Mouse (Mus musculus) limb, embryonic 11.5 days (tissue): ENCODE results near the gene Prcp. TPM values are rescaled to one million over a fixed set of nuclear protein-coding genes. Genes with fewer than 3 reads are reported as not detected.

ENCODE experiments used
- ATAC-seq: fragments of 200-750 bp; cut with Nextera tagmentation; 2 replicates; pipeline ENCODE4 v1.8.0; 2017; ENCODE audit warnings: low read depth; ENCODE audit not compliant: insufficient number of reproducible peaks, low FRiP score, low TSS enrichment
- DNase-seq: peaks from one replicate; pipeline ENCODE4 v3.0.0-alpha.2; 2015; ENCODE audit warnings: low spot score
- H3K27ac ChIP-seq: fragments of 300-500 bp; sonication (generic); replicated peaks from 2 replicates; pipeline ENCODE4 v1.5.1; 2014; ENCODE audit warnings: low read depth, mild to moderate bottlenecking, low read length
- H3K27me3 ChIP-seq: fragments of 300-500 bp; sonication (generic); 2 replicates; pipeline ENCODE4 v1.6.1; 2014; ENCODE audit warnings: mild to moderate bottlenecking, low read length, mixed read lengths; ENCODE audit not compliant: control insufficient read depth, insufficient read depth
- H3K36me3 ChIP-seq: fragments of 300-500 bp; sonication (generic); 2 replicates; pipeline ENCODE4 v1.6.1; 2014; ENCODE audit warnings: mild to moderate bottlenecking, low read length, moderate library complexity, mixed read lengths; ENCODE audit not compliant: control insufficient read depth, insufficient read depth
- H3K4me1 ChIP-seq: fragments of 300-500 bp; sonication (generic); 2 replicates; pipeline ENCODE4 v1.6.1; 2014; ENCODE audit warnings: low read length, mixed read lengths; ENCODE audit not compliant: control insufficient read depth, insufficient read depth
- H3K4me2 ChIP-seq: fragments of 300-500 bp; sonication (generic); 2 replicates; pipeline ENCODE4 v1.6.1; 2014; ENCODE audit warnings: low read depth, mild to moderate bottlenecking, moderate library complexity; ENCODE audit not compliant: severe bottlenecking
- H3K4me3 ChIP-seq: fragments of 300-500 bp; sonication (generic); 2 replicates; pipeline ENCODE4 v1.5.1; 2014; ENCODE audit warnings: low read depth, low read length
- H3K9ac ChIP-seq: fragments of 300-500 bp; sonication (generic); 2 replicates; pipeline ENCODE4 v1.6.1; 2014; ENCODE audit warnings: mild to moderate bottlenecking, low read length
- H3K9me3 ChIP-seq: fragments of 300-500 bp; sonication (generic); 2 replicates; pipeline ENCODE4 v1.6.1; 2016; ENCODE audit warnings: low read length; ENCODE audit not compliant: control insufficient read depth
- whole genome bisulfite sequencing: fragments of 180-500 bp; shearing (Covaris S2); extraction: QIAGEN DNeasy Blood & Tissue Kit; methylation state at CpG from one replicate; pipeline ENCODE4 v1.1.7; 2014; 5-methylcytosine and 5-hydroxymethylcytosine counted together
- polyA plus RNA-seq: library from polyadenylated mRNA; unstranded; fragments of >200 nt; fragmentation: Nextera tagmentation; extraction: Ambion mirVana; gene quantifications from 2 replicates; pipeline ENCODE4 v1.2.1, GENCODE M21; 2014

Gene Prcp
- polyA plus RNA-seq, 1 experiment from 2014 or later: 23.5 TPM

- no peak overlapping the region for H3K4me3 ChIP-seq
- no peaks in the 10 kb centered on the region for H3K36me3 ChIP-seq
- no peak overlapping the region for H3K27ac ChIP-seq
- DNase-seq (peak; percentile 29), ATAC-seq (no peak)
- no peak overlapping the region for H3K4me2 ChIP-seq
- H3K9me3 ChIP-seq: no peaks in the 10 kb centered on the region
- WGBS: 25% methylated on average over 6 of the region's 6 CpGs
- no peak overlapping the region for H3K9ac ChIP-seq
- H3K27me3 ChIP-seq: no peaks in the 10 kb centered on the region
- 0 out of 2 replicates have a peak, but pooled peaks cover 7% of the 10 kb centered on the region for H3K4me1 ChIP-seq
Observed at GRCm38 (mm10) chr7:92937955-92938354, 63.7 kb downstream of the Prcp start.

DNA sequence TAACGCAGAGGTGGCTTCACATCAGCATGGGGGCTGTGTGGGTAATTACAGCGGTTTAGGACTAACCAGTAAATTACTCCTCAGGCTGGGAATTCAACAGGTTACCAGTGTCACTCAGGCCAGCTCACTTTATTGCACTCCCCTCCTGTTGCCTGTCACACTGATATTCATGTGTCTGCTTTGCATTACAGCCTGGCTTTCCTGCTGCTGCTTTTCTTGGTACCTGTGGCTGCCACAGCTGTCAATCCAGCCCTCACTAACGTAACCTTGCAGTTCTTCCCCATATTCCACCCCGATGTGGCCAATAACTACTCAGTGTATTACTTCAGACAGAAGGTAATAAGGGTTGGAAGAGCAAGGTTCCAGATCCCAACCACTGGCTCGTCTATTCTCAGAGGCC, 65.5 kb downstream of the Prcp start:
- ATAC-seq: peak; percentile 31
- 15% methylated on average over 5 of the region's 5 CpGs for WGBS

DNA sequence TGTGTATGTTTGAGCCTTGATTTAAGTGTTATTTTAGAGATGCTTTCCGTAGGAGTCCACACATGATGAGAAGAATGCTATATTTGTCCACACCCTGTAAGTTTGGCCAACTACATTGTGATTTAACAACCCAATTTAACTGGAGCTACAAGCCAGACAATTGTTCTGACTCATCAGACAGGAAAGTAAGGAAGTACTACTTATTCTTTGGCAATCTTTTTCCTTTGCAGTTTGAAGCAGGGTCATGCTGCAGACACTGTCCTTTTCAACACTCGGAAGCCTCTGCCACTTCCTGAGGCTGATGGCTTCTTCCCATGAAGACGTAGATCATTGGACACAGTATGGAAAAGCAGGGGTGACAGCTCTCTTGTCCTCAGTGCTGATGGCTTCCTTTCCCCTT, 76.5 kb downstream of the Prcp start:
- Histone ChIP-seq H3K27me3 (no peaks in the 10 kb centered on the region), H3K4me3 (no peak overlapping the region), H3K4me2 (no peak overlapping the region), H3K4me1 (0 out of 2 replicates have a peak, but pooled peaks cover 3% of the 10 kb centered on the region), H3K36me3 (no peaks in the 10 kb centered on the region), H3K9me3 (no peaks in the 10 kb centered on the region), H3K27ac (no peak overlapping the region), H3K9ac (no peak overlapping the region)
- ATAC-seq: no peak
- 91% methylated on average over 3 of the region's 3 CpGs for WGBS
- no peak for DNase-seq

More for the DNA sequence above, 65.5 kb downstream of the Prcp start:
- peak; percentile 41 for DNase-seq
- no peak overlapping the region for H3K4me3 ChIP-seq
- no peaks in the 10 kb centered on the region for H3K9me3 ChIP-seq
- H3K4me1 ChIP-seq: 0 out of 2 replicates have a peak, but pooled peaks cover 7% of the 10 kb centered on the region
- no peaks in the 10 kb centered on the region for H3K27me3 ChIP-seq
- H3K9ac ChIP-seq: no peak overlapping the region
- 0 out of 2 replicates have a peak overlapping the region, but pooled peaks have one; percentile 3 for H3K4me2 ChIP-seq
- H3K27ac ChIP-seq: no peak overlapping the region
- H3K36me3 ChIP-seq: no peaks in the 10 kb centered on the region

GRCm38 (mm10) chr7:92952210-92952609, 77.9 kb downstream of the Prcp start:
- 55% methylated on average over 2 of the region's 2 CpGs for whole genome bisulfite sequencing
- 0 out of 2 replicates have a peak, but pooled peaks cover 3% of the 10 kb centered on the region for H3K4me1 ChIP-seq

GRCm38 (mm10) chr7:92959758-92960157, 85.5 kb downstream of the Prcp start:
- ATAC-seq (no peak), DNase-seq (no peak)
- no peaks in the 10 kb centered on the region for H3K9me3 ChIP-seq
- H3K36me3 ChIP-seq: no peaks in the 10 kb centered on the region
- WGBS: 67% methylated on average over 3 of the region's 3 CpGs
- H3K27me3 ChIP-seq: no peaks in the 10 kb centered on the region
- H3K4me1 ChIP-seq: no peaks in the 10 kb centered on the region
- H3K9ac ChIP-seq: no peak overlapping the region
- no peak overlapping the region for H3K27ac ChIP-seq
- H3K4me2 ChIP-seq: no peak overlapping the region
- no peak overlapping the region for H3K4me3 ChIP-seq

More at GRCm38 (mm10) chr7:92952210-92952609, 77.9 kb downstream of the Prcp start:
- H3K9me3 ChIP-seq: no peaks in the 10 kb centered on the region
- no peaks in the 10 kb centered on the region for H3K27me3 ChIP-seq
- no peak overlapping the region for H3K4me2 ChIP-seq
- no peak overlapping the region for H3K9ac ChIP-seq
- ATAC-seq: no peak
- no peak for DNase-seq
- H3K4me3 ChIP-seq: no peak overlapping the region
- no peak overlapping the region for H3K27ac ChIP-seq
- no peaks in the 10 kb centered on the region for H3K36me3 ChIP-seq

- Histone ChIP-seq H3K9me3 (no peaks in the 10 kb centered on the region), H3K4me2 (no peak overlapping the region)
Observed at GRCm38 (mm10) chr7:92961876-92962275, 87.6 kb downstream of the Prcp start.

DNA sequence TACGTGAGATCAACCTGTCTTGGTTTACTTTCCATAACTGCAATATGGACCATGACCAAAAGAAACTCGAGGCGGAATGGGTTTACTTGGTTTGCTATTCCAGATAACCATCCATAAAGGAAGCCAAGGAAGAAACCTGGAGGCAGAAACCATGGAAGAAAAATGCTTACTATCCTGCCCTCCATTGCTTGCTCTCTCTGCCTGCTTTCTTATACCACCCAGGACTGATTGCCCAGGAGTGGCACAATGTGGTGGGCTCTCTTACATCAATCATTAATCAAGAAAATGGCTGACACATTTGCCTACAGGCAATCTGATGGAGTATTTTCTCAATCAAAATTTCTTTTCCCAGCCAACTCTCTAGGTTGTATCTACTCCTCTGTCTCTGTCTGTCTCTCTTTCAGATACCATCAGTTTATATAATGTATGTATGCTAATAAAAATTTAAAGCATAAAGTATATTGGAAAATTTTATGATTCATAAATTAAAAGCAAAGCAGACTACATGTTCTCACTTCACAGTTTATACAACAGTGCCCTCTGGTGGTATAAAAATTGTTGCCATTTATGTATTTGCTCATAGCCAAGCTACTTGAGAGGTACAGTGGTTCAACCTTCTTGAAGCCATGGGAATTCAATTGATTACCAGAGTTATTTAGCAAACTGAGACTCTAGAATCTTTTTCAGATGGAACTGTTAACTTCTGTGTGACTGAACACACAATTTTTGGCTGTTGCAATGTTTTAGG, 90.7 kb downstream of the Prcp start:
- H3K9me3 ChIP-seq: no peaks in the 10 kb centered on the region
- WGBS: 83% methylated on average over 3 of the region's 3 CpGs
- no peak overlapping the region for H3K27ac ChIP-seq
- DNase-seq (no peak), ATAC-seq (no peak)
- H3K4me3 ChIP-seq: no peak overlapping the region
- no peaks in the 10 kb centered on the region for H3K4me1 ChIP-seq
- no peak overlapping the region for H3K9ac ChIP-seq
- H3K4me2 ChIP-seq: no peak overlapping the region
- H3K36me3 ChIP-seq: no peaks in the 10 kb centered on the region
- H3K27me3 ChIP-seq: no peaks in the 10 kb centered on the region

More at GRCm38 (mm10) chr7:92961876-92962275, 87.6 kb downstream of the Prcp start:
- H3K9ac ChIP-seq: no peak overlapping the region
- ATAC-seq (no peak), DNase-seq (no peak)
- H3K36me3 ChIP-seq: no peaks in the 10 kb centered on the region
- H3K4me3 ChIP-seq: no peak overlapping the region
- 48% methylated on average over 1 of the region's 1 CpGs for WGBS
- H3K27me3 ChIP-seq: no peaks in the 10 kb centered on the region
- no peak overlapping the region for H3K27ac ChIP-seq
- no peaks in the 10 kb centered on the region for H3K4me1 ChIP-seq

DNA sequence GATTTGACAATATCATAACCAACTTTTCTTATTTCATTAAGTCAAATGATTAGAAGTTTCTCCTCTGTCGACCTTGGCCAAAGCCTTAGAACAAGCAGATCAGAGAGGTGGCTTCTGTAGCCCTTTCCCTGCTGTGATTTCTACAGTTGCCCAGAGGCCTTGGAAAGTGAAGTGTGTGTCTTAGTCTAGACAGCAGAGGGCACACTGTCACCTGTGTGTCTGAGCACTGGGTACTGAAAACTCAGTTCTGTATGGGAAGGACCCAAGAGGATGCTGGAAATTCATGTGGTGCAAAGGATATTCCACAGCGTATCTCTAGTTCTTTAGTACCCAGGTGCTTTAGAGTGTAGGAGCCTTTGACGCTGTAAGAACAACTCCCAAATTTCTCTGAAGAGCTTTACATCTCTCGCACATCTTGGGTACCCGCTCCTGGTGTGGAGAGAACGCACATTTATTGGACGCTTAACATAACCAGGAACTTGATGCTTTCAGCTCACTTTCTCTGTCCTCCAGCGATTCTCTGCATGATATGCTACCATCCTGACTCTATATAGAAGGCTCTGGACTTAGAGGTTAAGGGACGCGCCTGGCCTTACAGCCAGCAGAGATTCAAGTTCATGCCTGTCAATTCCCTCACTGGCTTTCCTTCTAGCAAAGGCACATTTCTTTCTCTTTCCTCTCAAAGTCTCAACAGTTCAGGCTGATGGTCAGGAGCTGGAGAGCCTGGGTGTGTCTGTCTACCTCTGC, 93.3 kb downstream of the Prcp start:
- no peak overlapping the region for H3K4me2 ChIP-seq
- no peak overlapping the region for H3K9ac ChIP-seq
- H3K4me1 ChIP-seq: no peaks in the 10 kb centered on the region
- no peaks in the 10 kb centered on the region for H3K27me3 ChIP-seq
- ATAC-seq (0 out of 2 replicates have a peak, but pooled peaks have one; percentile 31), DNase-seq (peak; percentile 40)
- H3K27ac ChIP-seq: no peak overlapping the region
- WGBS: 64% methylated on average over 10 of the region's 10 CpGs
- no peak overlapping the region for H3K4me3 ChIP-seq
- H3K9me3 ChIP-seq: no peaks in the 10 kb centered on the region
- no peaks in the 10 kb centered on the region for H3K36me3 ChIP-seq
